Mouse (Mus musculus): ENCODE data around the gene Spen. TPM values are rescaled to one million over a fixed set of nuclear protein-coding genes. Genes with fewer than 3 reads are reported as not detected.
"Not testable (repeated sequence)": the region's sequence is repeated elsewhere in the genome, so short reads cannot be mapped to it uniquely, and the experiment has no call there.

Spen gene
- polyA plus RNA-seq, 1 experiment from 2014 or later: 3.3 TPM

DNA sequence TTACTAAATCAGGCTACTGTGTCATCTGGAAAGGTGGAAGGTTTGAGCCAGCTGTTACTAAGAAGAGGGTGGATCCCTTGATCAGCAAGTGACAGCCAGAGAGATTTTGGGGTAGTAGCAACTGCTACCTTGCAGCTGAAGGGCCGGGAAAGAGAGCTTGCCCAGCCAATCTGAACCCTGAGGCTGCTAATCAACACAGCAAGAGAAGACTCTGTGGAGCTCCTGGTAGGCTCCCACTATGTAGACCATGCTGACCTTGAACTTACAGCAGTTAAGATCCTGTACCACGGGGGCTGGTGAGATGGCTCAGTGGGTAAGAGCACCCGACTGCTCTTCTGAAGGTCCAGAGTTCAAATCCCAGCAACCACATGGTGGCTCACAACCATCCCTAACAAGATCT, 26.3 kb upstream of the Spen start:
- Histone ChIP-seq H3K4me3 (ENCODE audit: low read depth, low read length) (no peak overlapping the region), H3K27ac (ENCODE audit: low read length) (no peak overlapping the region), H3K9ac (ENCODE audit: low read depth, low read length) (no peak overlapping the region), H3K9me3 (replicated peaks; ENCODE audit: control insufficient read depth, low read length) (no peaks in the 10 kb centered on the region), H3K27me3 (ENCODE audit: control insufficient read depth, insufficient read depth, low read depth, low read length) (no peaks in the 10 kb centered on the region), H3K4me1 (ENCODE audit: control insufficient read depth, low read depth, low read length) (peaks cover 2% of the 10 kb centered on the region), H3K36me3 (ENCODE audit: control insufficient read depth, insufficient read depth) (no peaks in the 10 kb centered on the region), H3K4me2 (ENCODE audit: low read depth, low read length) (no peak overlapping the region)
- WGBS (ENCODE audit: insufficient replicate concordance): 44% methylated on average over 3 of the region's 3 CpGs
- ATAC-seq (ENCODE audit: low read depth): no peak

DNA sequence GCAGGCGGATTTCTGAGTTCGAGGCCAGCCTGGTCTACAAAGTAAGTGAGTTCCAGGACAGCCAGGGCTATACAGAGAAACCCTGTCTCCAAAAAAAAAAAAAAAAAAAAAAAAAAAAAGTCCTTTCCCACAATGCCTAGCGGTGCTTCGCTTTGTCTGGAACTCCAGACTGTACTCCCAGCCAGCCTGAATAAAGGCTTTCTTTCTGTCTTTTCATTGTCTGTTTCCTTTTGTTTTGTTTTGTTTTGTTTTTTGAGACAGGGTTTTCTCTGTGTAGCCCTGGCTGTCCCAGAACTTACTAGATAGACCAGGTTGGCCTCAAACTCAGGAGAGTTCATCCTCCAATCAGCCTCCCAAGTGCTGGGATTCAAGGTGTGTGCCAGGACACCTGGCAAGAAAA, 25.8 kb upstream of the Spen start:
- Histone ChIP-seq H3K4me2 (ENCODE audit: low read depth, low read length) (no peak overlapping the region), H3K4me3 (ENCODE audit: low read depth, low read length) (no peak overlapping the region), H3K27ac (ENCODE audit: low read length) (no peak overlapping the region), H3K36me3 (ENCODE audit: control insufficient read depth, insufficient read depth) (no peaks in the 10 kb centered on the region), H3K9ac (ENCODE audit: low read depth, low read length) (no peak overlapping the region), H3K9me3 (replicated peaks; ENCODE audit: control insufficient read depth, low read length) (no peaks in the 10 kb centered on the region), H3K4me1 (ENCODE audit: control insufficient read depth, low read depth, low read length) (peaks cover 7% of the 10 kb centered on the region), H3K27me3 (ENCODE audit: control insufficient read depth, insufficient read depth, low read depth, low read length) (no peaks in the 10 kb centered on the region)
- no peak for ATAC-seq (ENCODE audit: low read depth)
- WGBS (ENCODE audit: insufficient replicate concordance): 75% methylated on average over 4 of the region's 4 CpGs

DNA sequence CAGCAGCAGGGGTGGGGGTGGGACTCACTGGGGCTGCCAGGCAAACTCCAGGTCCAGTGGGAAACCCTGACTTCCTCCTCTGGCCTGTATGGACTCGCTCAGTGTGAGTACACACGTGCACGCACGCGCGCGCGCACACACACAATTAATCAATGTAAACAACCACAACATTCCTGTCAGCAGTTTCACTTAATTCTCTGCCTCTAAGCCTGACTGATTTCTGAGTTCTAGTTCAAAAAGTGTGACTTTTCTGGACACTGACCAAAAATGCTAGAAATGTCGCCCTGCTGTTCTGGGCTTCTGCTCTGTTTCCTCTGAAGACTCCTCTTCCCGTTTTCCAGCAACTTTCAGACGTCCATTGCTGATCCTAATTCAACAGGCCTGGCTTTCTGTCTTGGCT, 23.9 kb upstream of the Spen start:
- Histone ChIP-seq H3K27me3 (ENCODE audit: control insufficient read depth, insufficient read depth, low read depth, low read length) (no peaks in the 10 kb centered on the region), H3K4me3 (ENCODE audit: low read depth, low read length) (no peak overlapping the region), H3K4me1 (ENCODE audit: control insufficient read depth, low read depth, low read length) (peaks cover 20% of the 10 kb centered on the region), H3K4me2 (ENCODE audit: low read depth, low read length) (no peak overlapping the region), H3K9ac (ENCODE audit: low read depth, low read length) (no peak overlapping the region), H3K9me3 (replicated peaks; ENCODE audit: control insufficient read depth, low read length) (no peaks in the 10 kb centered on the region), H3K27ac (ENCODE audit: low read length) (no peak overlapping the region), H3K36me3 (ENCODE audit: control insufficient read depth, insufficient read depth) (no peaks in the 10 kb centered on the region)
- 73% methylated on average over 11 of the region's 11 CpGs for WGBS (ENCODE audit: insufficient replicate concordance)
- no peak for ATAC-seq (ENCODE audit: low read depth)

DNA sequence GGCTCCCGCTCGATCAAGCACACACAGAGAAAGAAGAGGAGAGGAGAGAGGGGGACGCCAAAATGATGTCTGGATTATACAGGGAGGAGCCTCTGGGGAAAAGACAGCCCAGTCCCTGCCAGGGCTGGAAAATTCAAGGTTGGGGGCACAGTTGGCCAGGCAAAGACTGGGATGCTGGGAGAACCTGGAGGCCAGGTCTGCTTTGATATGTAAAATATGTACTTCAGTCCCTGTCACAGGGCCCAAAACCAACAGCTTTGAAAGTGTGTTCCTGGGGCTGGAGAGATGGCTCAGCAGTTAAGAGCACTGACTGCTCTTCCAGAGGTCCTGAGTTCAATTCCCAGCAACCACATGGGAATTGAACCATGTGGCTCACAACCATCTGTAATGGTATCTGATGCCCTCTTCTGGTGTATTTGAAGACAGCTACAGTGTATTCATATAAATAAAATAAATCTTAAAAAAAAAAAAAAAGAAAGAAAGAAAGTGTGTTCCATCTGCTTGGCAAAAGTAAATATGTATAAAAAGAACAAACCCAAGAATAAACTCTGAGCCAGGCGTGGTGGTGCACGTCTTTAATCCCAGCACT, 23.0 kb upstream of the Spen start:
- H3K4me2 ChIP-seq (ENCODE audit: low read depth, low read length); H3K36me3 ChIP-seq (ENCODE audit: control insufficient read depth, insufficient read depth); H3K4me3 ChIP-seq (ENCODE audit: low read depth, low read length); H3K9me3 ChIP-seq (replicated peaks; ENCODE audit: control insufficient read depth, low read length); ATAC-seq (ENCODE audit: low read depth); H3K27me3 ChIP-seq (ENCODE audit: control insufficient read depth, insufficient read depth, low read depth, low read length); H3K9ac ChIP-seq (ENCODE audit: low read depth, low read length); H3K27ac ChIP-seq (ENCODE audit: low read length): not testable (repeated sequence)
- 61% methylated on average over 5 of the region's 5 CpGs for WGBS (ENCODE audit: insufficient replicate concordance)
- peaks cover 20% of the 10 kb centered on the region for H3K4me1 ChIP-seq (ENCODE audit: control insufficient read depth, low read depth, low read length)

- Histone ChIP-seq H3K9me3 (replicated peaks; ENCODE audit: control insufficient read depth, low read length) (no peaks in the 10 kb centered on the region), H3K27ac (ENCODE audit: low read length) (peak overlapping the region; percentile 93), H3K4me3 (ENCODE audit: low read depth, low read length) (peak overlapping the region; percentile 67), H3K36me3 (ENCODE audit: control insufficient read depth, insufficient read depth) (no peaks in the 10 kb centered on the region), H3K9ac (ENCODE audit: low read depth, low read length) (peak overlapping the region; percentile 68), H3K4me2 (ENCODE audit: low read depth, low read length) (peak overlapping the region; percentile 99), H3K27me3 (ENCODE audit: control insufficient read depth, insufficient read depth, low read depth, low read length) (no peaks in the 10 kb centered on the region), H3K4me1 (ENCODE audit: control insufficient read depth, low read depth, low read length) (peaks cover 20% of the 10 kb centered on the region)
- 1% methylated on average over 9 of the region's 9 CpGs for WGBS (ENCODE audit: insufficient replicate concordance)
- ATAC-seq (ENCODE audit: low read depth): peak; percentile 57
Measured at GRCm38 (mm10) chr4:141559898-141560263, 21.5 kb upstream of the Spen start.

GRCm38 (mm10) chr4:141559131-141559897, 20.9 kb upstream of the Spen start:
- ATAC-seq (ENCODE audit: low read depth): peak; percentile 81
- WGBS (ENCODE audit: insufficient replicate concordance): under 1% methylated on average over 30 of the region's 30 CpGs
- Histone ChIP-seq H3K4me3 (ENCODE audit: low read depth, low read length) (peak overlapping the region; percentile 67), H3K27ac (ENCODE audit: low read length) (peak overlapping the region; percentile 93), H3K36me3 (ENCODE audit: control insufficient read depth, insufficient read depth) (no peaks in the 10 kb centered on the region), H3K27me3 (ENCODE audit: control insufficient read depth, insufficient read depth, low read depth, low read length) (no peaks in the 10 kb centered on the region), H3K9me3 (replicated peaks; ENCODE audit: control insufficient read depth, low read length) (no peaks in the 10 kb centered on the region), H3K4me1 (ENCODE audit: control insufficient read depth, low read depth, low read length) (peaks cover 20% of the 10 kb centered on the region), H3K9ac (ENCODE audit: low read depth, low read length) (peak overlapping the region; percentile 68), H3K4me2 (ENCODE audit: low read depth, low read length) (peak overlapping the region; percentile 99)

DNA sequence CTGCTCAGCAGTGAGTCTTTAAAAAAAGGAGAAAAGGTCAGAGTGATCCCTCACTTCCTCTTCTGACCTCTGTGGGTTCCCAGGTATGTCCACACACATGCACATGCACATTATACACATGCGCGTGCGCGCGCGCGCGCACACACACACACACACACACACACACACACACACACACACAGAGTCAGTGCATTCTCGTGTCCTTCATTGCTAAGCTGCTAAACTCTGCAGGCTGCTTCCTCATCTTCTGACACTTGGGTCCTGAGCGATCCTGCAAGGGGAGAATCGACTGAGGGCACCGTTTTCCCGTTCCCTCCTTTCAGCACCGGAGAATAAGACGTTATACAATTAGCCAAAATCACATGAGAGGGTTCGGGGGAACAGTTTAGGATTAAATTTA, 20.3 kb upstream of the Spen start:
- ATAC-seq (ENCODE audit: low read depth): peak; percentile 44
- H3K4me1 ChIP-seq (ENCODE audit: control insufficient read depth, low read depth, low read length): peaks cover 20% of the 10 kb centered on the region
- H3K4me3 ChIP-seq (ENCODE audit: low read depth, low read length): peak overlapping the region; percentile 67
- H3K27ac ChIP-seq (ENCODE audit: low read length): peak overlapping the region; percentile 93
- no peaks in the 10 kb centered on the region for H3K9me3 ChIP-seq (replicated peaks; ENCODE audit: control insufficient read depth, low read length)
- no peaks in the 10 kb centered on the region for H3K36me3 ChIP-seq (ENCODE audit: control insufficient read depth, insufficient read depth)
- H3K4me2 ChIP-seq (ENCODE audit: low read depth, low read length): peak overlapping the region; percentile 99
- no peaks in the 10 kb centered on the region for H3K27me3 ChIP-seq (ENCODE audit: control insufficient read depth, insufficient read depth, low read depth, low read length)
- WGBS (ENCODE audit: insufficient replicate concordance): 2% methylated on average over 16 of the region's 16 CpGs
- H3K9ac ChIP-seq (ENCODE audit: low read depth, low read length): peak overlapping the region; percentile 47

DNA sequence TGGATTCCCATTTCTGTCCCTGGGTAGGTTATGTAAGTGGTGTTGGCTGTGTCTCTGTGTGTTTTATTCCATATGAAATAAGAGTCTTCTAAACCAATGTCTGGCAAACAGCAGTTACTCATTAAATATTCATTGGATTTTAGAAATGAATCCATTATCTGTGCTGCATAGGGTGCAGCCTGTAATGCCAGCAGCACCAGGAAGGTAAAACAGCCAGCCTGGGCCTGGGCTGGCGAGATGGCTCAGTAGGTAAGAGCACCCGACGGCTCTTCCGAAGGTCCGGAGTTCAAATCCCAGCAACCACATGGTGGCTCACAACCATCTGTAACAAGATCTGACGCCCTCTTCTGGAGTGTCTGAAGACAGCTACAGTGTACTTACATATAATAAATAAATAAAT, 17.8 kb upstream of the Spen start:
- ATAC-seq (ENCODE audit: low read depth); H3K27me3 ChIP-seq (ENCODE audit: control insufficient read depth, insufficient read depth, low read depth, low read length); H3K4me2 ChIP-seq (ENCODE audit: low read depth, low read length); H3K9me3 ChIP-seq (replicated peaks; ENCODE audit: control insufficient read depth, low read length); H3K27ac ChIP-seq (ENCODE audit: low read length); H3K9ac ChIP-seq (ENCODE audit: low read depth, low read length); H3K4me3 ChIP-seq (ENCODE audit: low read depth, low read length); H3K36me3 ChIP-seq (ENCODE audit: control insufficient read depth, insufficient read depth): not testable (repeated sequence)
- WGBS (ENCODE audit: insufficient replicate concordance): 92% methylated on average over 5 of the region's 6 CpGs
- peaks cover 26% of the 10 kb centered on the region for H3K4me1 ChIP-seq (ENCODE audit: control insufficient read depth, low read depth, low read length)

DNA sequence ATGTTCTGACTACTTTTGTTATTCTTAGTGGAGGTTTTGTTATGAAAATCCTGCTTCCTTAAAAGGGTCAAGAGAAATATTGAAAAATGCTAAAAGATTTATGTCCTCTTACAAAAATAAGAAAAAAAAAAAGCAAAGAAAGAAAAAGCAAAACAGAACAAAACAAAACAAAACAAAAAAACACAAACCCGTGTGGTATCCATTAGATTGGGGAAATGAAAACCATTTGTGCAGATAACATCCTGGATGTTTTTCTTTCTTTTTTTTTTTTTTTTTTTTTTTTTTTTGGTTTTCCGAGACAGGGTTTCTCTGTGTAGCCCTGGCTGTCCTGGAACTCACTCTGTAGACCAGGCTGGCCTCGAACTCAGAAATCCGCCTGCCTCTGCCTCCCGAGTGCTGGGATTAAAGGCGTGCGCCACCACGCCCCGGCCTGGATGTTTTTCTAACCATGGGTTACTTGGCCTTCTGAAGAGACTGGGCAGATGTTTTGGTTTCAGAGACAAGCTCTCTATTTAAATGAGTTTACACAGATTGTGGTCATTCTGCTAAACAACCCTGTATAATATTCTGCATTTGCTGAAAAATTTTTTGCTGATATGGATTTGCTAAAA, 16.0 kb upstream of the Spen start:
- 76% methylated on average over 7 of the region's 9 CpGs for WGBS (ENCODE audit: insufficient replicate concordance)
- H3K27me3 ChIP-seq (ENCODE audit: control insufficient read depth, insufficient read depth, low read depth, low read length); H3K9ac ChIP-seq (ENCODE audit: low read depth, low read length); H3K36me3 ChIP-seq (ENCODE audit: control insufficient read depth, insufficient read depth); H3K4me2 ChIP-seq (ENCODE audit: low read depth, low read length); ATAC-seq (ENCODE audit: low read depth); H3K4me3 ChIP-seq (ENCODE audit: low read depth, low read length); H3K9me3 ChIP-seq (replicated peaks; ENCODE audit: control insufficient read depth, low read length); H3K27ac ChIP-seq (ENCODE audit: low read length): not testable (repeated sequence)
- H3K4me1 ChIP-seq (ENCODE audit: control insufficient read depth, low read depth, low read length): peaks cover 21% of the 10 kb centered on the region

Data from liver, embryonic 16.5 days (tissue).